Mouse (Mus musculus) spleen, adult 18-20 months (tissue): ENCODE data around the gene Gm21883.
"Not testable (repeated sequence)": the region's sequence is repeated elsewhere in the genome, so short reads cannot be mapped to it uniquely, and the experiment has no call there.

Experiments
- DNase-seq, 2 experiments: peaks; one replicate each; pipeline ENCODE4 v3.0.0; 2022; ENCODE audit warnings: mixed read lengths in 2 of 2

Gene Gm21883

DNA sequence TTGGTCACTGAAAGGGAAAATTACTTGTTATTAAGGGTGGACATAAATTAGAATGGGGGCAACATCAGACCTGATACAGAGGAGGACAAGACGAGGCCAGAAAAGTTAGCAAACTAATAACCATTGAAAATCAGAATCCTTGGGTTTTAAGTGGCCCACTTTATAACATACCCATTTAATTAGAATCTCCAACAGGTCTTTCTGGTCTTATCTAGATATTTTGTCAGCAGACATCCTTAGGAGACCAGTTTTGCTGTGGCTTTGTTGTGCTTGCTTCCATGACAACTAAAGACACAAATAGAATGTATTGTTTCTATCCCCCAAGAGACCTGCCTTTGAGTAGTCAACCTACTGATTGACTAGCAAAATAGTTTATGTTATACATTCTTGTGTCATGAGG lies at the start of gene Gm21883:
TSS of gene Gm21883 (minus strand) at position 101 of the 400 bp plus-strand sequence.
- not testable (repeated sequence) for DNase-seq

DNA sequence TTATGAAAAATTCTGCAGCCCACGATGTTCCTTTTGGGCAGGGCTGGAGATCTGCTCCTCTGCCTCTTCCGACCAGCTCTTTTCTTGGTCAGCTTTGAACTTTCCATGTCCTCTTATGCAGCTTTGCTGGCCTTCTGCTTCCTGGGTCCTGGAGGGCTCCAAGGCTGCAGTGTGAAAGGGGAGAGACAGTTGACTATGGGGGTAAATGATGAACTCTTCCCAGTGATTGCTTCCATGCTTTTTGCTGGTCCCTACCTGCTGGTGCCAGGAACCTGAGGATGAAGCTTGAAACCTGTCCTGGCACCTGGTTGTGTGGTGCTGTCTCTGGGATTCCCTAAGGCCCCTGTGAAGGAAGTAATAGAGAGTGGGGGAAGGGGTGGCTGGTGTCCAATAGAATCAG lies 44.7 kb upstream of the Gm21883 start, which contains the start of gene Spin2e:
TSS of gene Spin2e (minus strand) at position 101 of the 400 bp plus-strand sequence.
- not testable (repeated sequence) for DNase-seq
